Mouse (Mus musculus) limb, embryonic 11.5 days (tissue): Measurements from ENCODE around the gene Gse1. TPM values are rescaled to one million over a fixed set of nuclear protein-coding genes. Genes with fewer than 3 reads are reported as not detected.

ENCODE experiments used
- ATAC-seq: fragments of 200-750 bp; cut with Nextera tagmentation; 2 replicates; pipeline ENCODE4 v1.8.0; 2017; ENCODE audit warnings: low read depth; ENCODE audit not compliant: insufficient number of reproducible peaks, low FRiP score, low TSS enrichment
- DNase-seq: peaks from one replicate; pipeline ENCODE4 v3.0.0-alpha.2; 2015; ENCODE audit warnings: low spot score
- H3K27ac ChIP-seq: fragments of 300-500 bp; sonication (generic); replicated peaks from 2 replicates; pipeline ENCODE4 v1.5.1; 2014; ENCODE audit warnings: low read depth, mild to moderate bottlenecking, low read length
- H3K27me3 ChIP-seq: fragments of 300-500 bp; sonication (generic); 2 replicates; pipeline ENCODE4 v1.6.1; 2014; ENCODE audit warnings: mild to moderate bottlenecking, low read length, mixed read lengths; ENCODE audit not compliant: control insufficient read depth, insufficient read depth
- H3K36me3 ChIP-seq: fragments of 300-500 bp; sonication (generic); 2 replicates; pipeline ENCODE4 v1.6.1; 2014; ENCODE audit warnings: mild to moderate bottlenecking, low read length, moderate library complexity, mixed read lengths; ENCODE audit not compliant: control insufficient read depth, insufficient read depth
- H3K4me1 ChIP-seq: fragments of 300-500 bp; sonication (generic); 2 replicates; pipeline ENCODE4 v1.6.1; 2014; ENCODE audit warnings: low read length, mixed read lengths; ENCODE audit not compliant: control insufficient read depth, insufficient read depth
- H3K4me2 ChIP-seq: fragments of 300-500 bp; sonication (generic); 2 replicates; pipeline ENCODE4 v1.6.1; 2014; ENCODE audit warnings: low read depth, mild to moderate bottlenecking, moderate library complexity; ENCODE audit not compliant: severe bottlenecking
- H3K4me3 ChIP-seq: fragments of 300-500 bp; sonication (generic); 2 replicates; pipeline ENCODE4 v1.5.1; 2014; ENCODE audit warnings: low read depth, low read length
- H3K9ac ChIP-seq: fragments of 300-500 bp; sonication (generic); 2 replicates; pipeline ENCODE4 v1.6.1; 2014; ENCODE audit warnings: mild to moderate bottlenecking, low read length
- H3K9me3 ChIP-seq: fragments of 300-500 bp; sonication (generic); 2 replicates; pipeline ENCODE4 v1.6.1; 2016; ENCODE audit warnings: low read length; ENCODE audit not compliant: control insufficient read depth
- WGBS: fragments of 180-500 bp; shearing (Covaris S2); extraction: QIAGEN DNeasy Blood & Tissue Kit; methylation state at CpG from one replicate; pipeline ENCODE4 v1.1.7; 2014; 5-methylcytosine and 5-hydroxymethylcytosine counted together
- polyA plus RNA-seq: library from polyadenylated mRNA; unstranded; fragments of >200 nt; fragmentation: Nextera tagmentation; extraction: Ambion mirVana; gene quantifications from 2 replicates; pipeline ENCODE4 v1.2.1, GENCODE M21; 2014

Gse1 gene
- polyA plus RNA-seq, 1 experiment from 2014 or later, result 6.6 TPM

- DNase-seq (no peak), ATAC-seq (no peak)
- no peaks in the 10 kb centered on the region for H3K9me3 ChIP-seq
- H3K27me3 ChIP-seq, result no peaks in the 10 kb centered on the region
- no peak overlapping the region for H3K4me2 ChIP-seq
- H3K36me3 ChIP-seq, result no peaks in the 10 kb centered on the region
- 88% methylated on average over 12 of the region's 12 CpGs for WGBS
- H3K27ac ChIP-seq, result no peak overlapping the region
- H3K4me1 ChIP-seq, result peaks cover 51% of the 10 kb centered on the region
- H3K9ac ChIP-seq, result no peak overlapping the region
- H3K4me3 ChIP-seq, result no peak overlapping the region
These were observed 177.9 kb downstream of the Gse1 start for GRCm38 (mm10) chr8:120406008-120406632.

DNA sequence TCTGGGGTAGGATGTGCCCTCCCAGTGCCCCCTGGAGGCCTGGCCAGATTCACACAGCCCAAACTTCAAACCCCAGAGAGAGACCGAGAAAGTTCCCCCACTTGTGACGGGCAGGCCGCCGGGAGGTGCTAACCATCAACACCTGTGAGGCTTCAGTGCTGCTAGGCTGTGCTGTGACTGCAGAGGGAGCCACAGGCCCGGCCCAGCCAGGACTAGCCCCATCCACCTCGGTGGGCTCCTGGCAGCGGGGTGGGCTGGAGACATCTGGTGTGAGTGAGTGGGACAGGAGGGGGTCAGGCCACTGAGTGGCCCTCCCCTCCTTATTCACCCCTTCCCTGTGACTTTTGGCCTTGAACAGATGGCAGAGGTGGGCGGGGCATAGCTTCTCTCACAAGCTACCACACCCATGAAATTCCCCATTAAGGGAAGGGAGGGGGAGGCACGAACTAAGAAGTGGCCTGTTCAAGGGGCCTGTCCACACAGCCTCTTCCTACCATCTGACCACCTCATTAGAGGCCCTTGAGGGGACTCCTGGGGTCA lies 179.5 kb downstream of the Gse1 start:
- peak; percentile 80 for ATAC-seq
- no peak overlapping the region for H3K4me2 ChIP-seq
- 0 out of 2 replicates have a peak overlapping the region, but pooled peaks have one; percentile 18 for H3K27ac ChIP-seq
- no peak overlapping the region; the same call in 1 of the 2 replicates for H3K9ac ChIP-seq
- no peaks in the 10 kb centered on the region for H3K36me3 ChIP-seq
- under 1% methylated on average over 9 of the region's 9 CpGs for WGBS
- 0 out of 2 replicates have a peak, but pooled peaks cover 2% of the 10 kb centered on the region for H3K27me3 ChIP-seq
- peaks cover 63% of the 10 kb centered on the region for H3K4me1 ChIP-seq
- H3K9me3 ChIP-seq, result no peaks in the 10 kb centered on the region
- H3K4me3 ChIP-seq, result no peak overlapping the region
- DNase-seq, result peak; percentile 91

DNA sequence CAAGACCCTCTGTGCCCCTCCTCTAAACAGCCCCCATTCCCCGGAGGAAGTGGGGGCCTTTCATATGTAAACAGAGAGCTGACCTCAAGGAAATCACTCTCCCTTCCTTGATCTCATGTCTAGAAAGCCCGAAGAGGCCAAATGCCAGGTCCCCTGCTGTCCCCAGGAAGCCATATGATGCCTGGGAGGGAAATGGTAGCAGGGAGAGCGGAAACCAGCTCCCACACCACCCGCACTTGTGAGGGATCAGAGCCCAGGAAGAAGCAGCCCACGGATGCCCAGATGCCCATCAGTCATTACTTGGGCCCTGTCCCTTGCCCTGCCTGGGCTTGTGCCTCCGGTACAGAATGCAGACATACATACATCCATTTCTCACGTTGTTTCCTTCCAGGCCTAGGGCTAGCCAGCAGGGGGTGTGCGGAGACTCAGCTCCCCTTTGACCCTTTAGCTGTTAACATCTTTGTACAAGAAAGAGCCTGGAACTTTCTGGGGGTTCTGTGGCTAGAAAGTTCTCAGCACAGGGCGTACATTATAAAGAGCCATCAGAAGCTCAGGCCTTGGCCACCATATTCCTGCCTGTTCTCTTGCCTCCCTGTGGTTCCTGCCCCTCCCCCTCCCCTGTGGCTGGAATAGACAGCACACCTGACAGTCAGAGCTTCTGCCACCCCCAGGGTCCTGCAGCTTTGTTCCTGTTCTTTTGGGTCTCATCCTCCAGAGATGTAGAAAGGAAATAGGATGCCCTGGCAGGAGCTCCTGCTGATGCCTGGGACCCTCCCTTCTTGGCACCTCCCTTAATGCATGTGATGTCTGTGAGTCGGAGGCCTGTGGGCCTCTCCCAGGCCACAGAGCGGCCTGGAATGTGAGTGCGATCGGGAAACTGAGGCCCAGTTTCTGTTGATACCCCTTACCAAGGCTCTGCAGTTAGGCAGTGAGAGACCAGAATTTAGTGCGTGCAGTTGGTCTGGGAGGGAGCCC lies 180.3 kb downstream of the Gse1 start:
- Histone ChIP-seq H3K4me2 (no peak overlapping the region), H3K9me3 (no peaks in the 10 kb centered on the region), H3K27me3 (0 out of 2 replicates have a peak, but pooled peaks cover 2% of the 10 kb centered on the region), H3K27ac (0 out of 2 replicates have a peak overlapping the region, but pooled peaks have one; percentile 18), H3K36me3 (no peaks in the 10 kb centered on the region), H3K4me1 (peaks cover 69% of the 10 kb centered on the region), H3K9ac (no peak overlapping the region), H3K4me3 (no peak overlapping the region)
- ATAC-seq (no peak), DNase-seq (no peak)
- WGBS, result 24% methylated on average over 14 of the region's 14 CpGs

GRCm38 (mm10) chr8:120409371-120410013 lies 181.2 kb downstream of the Gse1 start:
- WGBS, result 25% methylated on average over 11 of the region's 11 CpGs
- H3K4me3 ChIP-seq, result no peak overlapping the region

DNA sequence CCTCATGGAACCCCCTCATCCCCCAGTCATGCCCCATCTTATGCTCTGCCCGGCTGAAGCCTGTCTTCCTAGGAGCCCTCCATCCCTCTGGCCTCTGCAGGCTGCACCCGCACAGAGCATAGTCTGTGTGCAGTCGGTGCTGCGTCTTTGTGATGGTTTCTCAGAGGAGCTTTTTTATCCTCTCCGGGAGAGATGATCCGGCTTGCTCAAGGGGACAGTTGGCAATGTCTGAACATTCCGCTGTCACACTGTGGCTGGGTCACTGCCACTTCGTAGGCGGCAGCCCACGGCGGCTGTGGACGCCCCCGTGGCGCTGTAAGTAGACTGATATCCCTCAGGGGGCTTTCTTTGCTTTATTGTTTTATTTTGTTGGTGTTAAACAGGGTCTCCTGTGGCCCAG lies 182.8 kb downstream of the Gse1 start:
- Histone ChIP-seq H3K9me3 (no peaks in the 10 kb centered on the region), H3K4me3 (no peak overlapping the region), H3K36me3 (no peaks in the 10 kb centered on the region), H3K27me3 (0 out of 2 replicates have a peak, but pooled peaks cover 2% of the 10 kb centered on the region), H3K27ac (no peak overlapping the region), H3K4me1 (peaks cover 79% of the 10 kb centered on the region), H3K4me2 (no peak overlapping the region), H3K9ac (no peak overlapping the region; the same call in 1 of the 2 replicates)
- DNase-seq (no peak), ATAC-seq (no peak)
- 74% methylated on average over 14 of the region's 14 CpGs for WGBS

More at GRCm38 (mm10) chr8:120409371-120410013, 181.2 kb downstream of the Gse1 start:
- Histone ChIP-seq H3K9me3 (no peaks in the 10 kb centered on the region), H3K9ac (no peak overlapping the region), H3K27ac (no peak overlapping the region), H3K4me1 (peaks cover 72% of the 10 kb centered on the region), H3K36me3 (no peaks in the 10 kb centered on the region), H3K27me3 (0 out of 2 replicates have a peak, but pooled peaks cover 2% of the 10 kb centered on the region), H3K4me2 (no peak overlapping the region)
- no peak for ATAC-seq
- no peak for DNase-seq

DNA sequence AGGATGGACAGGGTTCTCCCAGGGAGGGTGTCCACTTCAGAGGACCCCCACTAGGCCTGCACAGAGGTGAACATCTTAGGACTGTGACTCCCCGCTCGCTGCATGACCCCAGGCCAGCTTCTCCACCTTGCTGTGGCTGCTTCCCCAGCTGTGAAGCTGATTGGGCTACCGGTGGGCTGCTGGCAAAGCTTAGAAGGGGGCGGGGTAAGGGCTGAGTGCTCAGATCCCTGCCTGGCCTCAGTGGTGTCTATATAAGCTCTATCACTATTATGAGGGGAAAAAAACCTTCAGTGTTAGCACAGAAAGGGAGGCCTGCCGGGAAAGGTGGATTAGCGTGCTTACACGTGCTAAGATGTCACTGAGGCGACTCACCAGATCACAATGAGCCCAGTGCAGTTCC lies 183.6 kb downstream of the Gse1 start:
- DNase-seq (no peak), ATAC-seq (no peak)
- Histone ChIP-seq H3K9me3 (no peaks in the 10 kb centered on the region), H3K4me3 (no peak overlapping the region), H3K4me1 (peaks cover 83% of the 10 kb centered on the region), H3K9ac (no peak overlapping the region), H3K27ac (no peak overlapping the region), H3K27me3 (0 out of 2 replicates have a peak, but pooled peaks cover 2% of the 10 kb centered on the region), H3K36me3 (no peaks in the 10 kb centered on the region), H3K4me2 (no peak overlapping the region)
- 38% methylated on average over 8 of the region's 8 CpGs for WGBS

DNA sequence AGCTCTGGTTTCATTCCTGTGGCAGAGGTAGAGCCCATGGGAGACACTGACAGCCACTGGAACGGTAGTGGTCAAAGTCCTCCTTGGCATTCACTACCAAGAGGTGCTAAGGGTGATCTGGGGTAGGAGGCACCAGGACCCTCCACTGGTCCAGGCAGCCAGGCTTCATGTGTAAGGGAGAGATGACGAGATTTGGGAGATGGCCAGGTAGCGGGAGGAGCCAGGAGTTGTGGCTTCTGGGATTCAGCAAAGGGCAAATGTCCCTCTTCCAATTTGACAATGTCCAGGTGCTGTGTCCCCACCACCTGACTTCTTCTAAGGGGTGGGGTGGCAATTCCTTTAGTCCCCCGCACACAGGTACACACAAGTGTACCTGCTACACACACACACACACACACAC lies 184.1 kb downstream of the Gse1 start:
- H3K27me3 ChIP-seq, result 0 out of 2 replicates have a peak, but pooled peaks cover 2% of the 10 kb centered on the region
- H3K27ac ChIP-seq, result no peak overlapping the region

More for the DNA sequence above, 184.1 kb downstream of the Gse1 start:
- ATAC-seq, result no peak
- WGBS, result 94% methylated on average over 4 of the region's 4 CpGs
- Histone ChIP-seq H3K9me3 (no peaks in the 10 kb centered on the region), H3K9ac (no peak overlapping the region), H3K4me1 (peaks cover 83% of the 10 kb centered on the region), H3K4me2 (no peak overlapping the region), H3K4me3 (no peak overlapping the region), H3K36me3 (no peaks in the 10 kb centered on the region)
- DNase-seq, result no peak
